Comparison of ENCODE assay signal across 19 mouse cellular contexts in genomic region chr2:32390871-32391270, GRCm38 (mm10). TPM values are rescaled to one million over a fixed set of nuclear protein-coding genes. Genes with fewer than 3 reads are reported as not detected.
DNase-seq lines count a peak whose midpoint lies in the region; ATAC-seq lines count a peak whose summit lies in the region.
"Had no signal": no experiment of that assay in that cellular context is flagged by ENCODE, and none has a peak within 500 bp of the region (broad histone marks: within the 10 kb centered on the region; RNA-seq: fewer than 3 reads in every experiment).

No protein-coding gene starts in this region.

- peaks cover 4% of the 10 kb centered on the region for H3K4me1 ChIP-seq in hindbrain, embryonic 12.5 days
- H3K4me1 ChIP-seq in hindbrain, embryonic 13.5 days (replicated peaks) = peaks cover 6% of the 10 kb centered on the region; the same call in 1 of the 2 replicates

- H3K4me2 ChIP-seq in hindbrain, embryonic 12.5 days (replicated peaks) = no peak overlapping the region
- H3K4me2 ChIP-seq in hindbrain, embryonic 13.5 days = no peak overlapping the region
- H3K4me2 ChIP-seq: heart, embryonic 15.5 days; liver, embryonic 13.5 days; midbrain, embryonic 13.5 days; neural tube, embryonic 15.5 days had no signal

- intact Hi-C loops in left cerebral cortex, postnatal 25 days (cut with DNase I) = no loop called here

- no peak overlapping the region for H3K27ac ChIP-seq in hindbrain, embryonic 12.5 days
- H3K27ac ChIP-seq in hindbrain, embryonic 13.5 days = no peak overlapping the region
- H3K27ac ChIP-seq: heart, embryonic 15.5 days; liver, embryonic 13.5 days; midbrain, embryonic 13.5 days; neural tube, embryonic 15.5 days had no signal

- no peaks in the 10 kb centered on the region for H3K9me3 ChIP-seq in hindbrain, embryonic 12.5 days (replicated peaks)
- no peaks in the 10 kb centered on the region for H3K9me3 ChIP-seq in hindbrain, embryonic 13.5 days
- H3K9me3 ChIP-seq: heart, embryonic 15.5 days; liver, embryonic 13.5 days; midbrain, embryonic 13.5 days; neural tube, embryonic 15.5 days had no signal

- no peak for ATAC-seq in hindbrain, embryonic 12.5 days (ENCODE audit: low FRiP score)
- no peak for ATAC-seq in hindbrain, embryonic 13.5 days (ENCODE audit: low FRiP score)
- ATAC-seq: midbrain, embryonic 13.5 days; Patski had no signal

- H3K4me3 ChIP-seq in hindbrain, embryonic 12.5 days = no peak overlapping the region
- no peak overlapping the region for H3K4me3 ChIP-seq in hindbrain, embryonic 13.5 days
- H3K4me3 ChIP-seq: heart, embryonic 15.5 days; liver, embryonic 13.5 days; midbrain, embryonic 13.5 days; myocyte; neural tube, embryonic 15.5 days had no signal

- WGBS in hindbrain, embryonic 12.5 days = 81% methylated on average over 8 of the region's 8 CpGs
- WGBS in hindbrain, embryonic 13.5 days = 75% methylated on average over 8 of the region's 8 CpGs

- no peaks in the 10 kb centered on the region for H3K27me3 ChIP-seq in hindbrain, embryonic 12.5 days
- peaks cover 14% of the 10 kb centered on the region for H3K27me3 ChIP-seq in hindbrain, embryonic 13.5 days
- H3K27me3 ChIP-seq: heart, embryonic 15.5 days; midbrain, embryonic 13.5 days; neural tube, embryonic 15.5 days; Patski had no signal

- peak; percentile 42 for DNase-seq in NIH3T3 (ENCODE audit: low read depth)
- peak; percentile 53 for DNase-seq in kidney, postnatal 14 days
- DNase-seq in lung, postnatal 25 days (ENCODE audit: low spot score) = peak; percentile 45
- no peak for DNase-seq in left cerebral cortex, postnatal 25 days (ENCODE audit: low spot score in 2 of 2)
- DNase-seq in layer of hippocampus, postnatal 14 days (ENCODE audit: low spot score in 2 of 2) = no peak
- no peak for DNase-seq in liver
- DNase-seq: cerebellum, adult 9-11 months; heart, adult 11 months; left cerebral cortex, postnatal 4 days; liver, embryonic 13.5 days; thymus, adult 18-20 months had no signal

- H3K36me3 ChIP-seq in hindbrain, embryonic 12.5 days = no peaks in the 10 kb centered on the region
- H3K36me3 ChIP-seq in hindbrain, embryonic 13.5 days = no peaks in the 10 kb centered on the region
- H3K36me3 ChIP-seq: heart, embryonic 15.5 days; liver, embryonic 13.5 days; midbrain, embryonic 13.5 days; neural tube, embryonic 15.5 days had no signal

- H3K9ac ChIP-seq in hindbrain, embryonic 12.5 days = 0 out of 2 replicates have a peak overlapping the region, but pooled peaks have one; percentile 18
- H3K9ac ChIP-seq in hindbrain, embryonic 13.5 days = no peak overlapping the region
- H3K9ac ChIP-seq: heart, embryonic 15.5 days; liver, embryonic 13.5 days; midbrain, embryonic 13.5 days; neural tube, embryonic 15.5 days had no signal

RNA-seq across cellular contexts. Expression of gene Lcn2, which starts 2.8 kb away (rescaled TPM):
- 0.95 and 1.2 TPM in 2 replicates for polyA plus RNA-seq in hindbrain, embryonic 12.5 days (2016; fragmentation: Nextera tagmentation; extraction: Ambion mirVana)
- polyA plus RNA-seq in hindbrain, embryonic 13.5 days (2015; fragmentation: Nextera tagmentation; extraction: Ambion mirVana) = 1.0 TPM in 1 of 2 replicates, not detected in the other
- total RNA-seq in left cerebral cortex, postnatal 25 days (2021) = under 1 TPM; 0.76 to 0.85 TPM
- 1 to 10 TPM; 2.0 to 2.9 TPM for total RNA-seq in layer of hippocampus, postnatal 14 days (2021)

RNA-seq across cellular contexts. Expression of gene Ptges2, which starts 4.8 kb away (rescaled TPM):
- 34.5 and 35.1 TPM in 2 replicates for polyA plus RNA-seq in hindbrain, embryonic 12.5 days (2016; fragmentation: Nextera tagmentation; extraction: Ambion mirVana)
- 41.2 and 41.3 TPM in 2 replicates for polyA plus RNA-seq in hindbrain, embryonic 13.5 days (2015; fragmentation: Nextera tagmentation; extraction: Ambion mirVana)
- 10 to 100 TPM; 44.4 to 50.3 TPM for total RNA-seq in left cerebral cortex, postnatal 25 days (2021)
- total RNA-seq in layer of hippocampus, postnatal 14 days (2021) = 10 to 100 TPM; 36.6 to 40.3 TPM

RNA-seq across cellular contexts. Expression of gene 1110008P14Rik, which starts 9.1 kb away (rescaled TPM):
- polyA plus RNA-seq in hindbrain, embryonic 12.5 days (2016; fragmentation: Nextera tagmentation; extraction: Ambion mirVana) = 62.6 and 72.8 TPM in 2 replicates
- 103 and 108 TPM in 2 replicates for polyA plus RNA-seq in hindbrain, embryonic 13.5 days (2015; fragmentation: Nextera tagmentation; extraction: Ambion mirVana)
- total RNA-seq in left cerebral cortex, postnatal 25 days (2021) = 100 to 1,000 TPM; 375 to 446 TPM
- 100 to 1,000 TPM; 181 to 189 TPM for total RNA-seq in layer of hippocampus, postnatal 14 days (2021)

RNA-seq across cellular contexts. Expression of gene Dnm1, which starts 37.7 kb away (rescaled TPM):
- polyA plus RNA-seq in hindbrain, embryonic 12.5 days (2016; fragmentation: Nextera tagmentation; extraction: Ambion mirVana) = 44.4 and 47.5 TPM in 2 replicates
- 42.7 and 44.3 TPM in 2 replicates for polyA plus RNA-seq in hindbrain, embryonic 13.5 days (2015; fragmentation: Nextera tagmentation; extraction: Ambion mirVana)
- 1,000 to 10,000 TPM; 1,197 to 1,302 TPM for total RNA-seq in left cerebral cortex, postnatal 25 days (2021)
- 1,000 to 10,000 TPM; 1,139 to 1,143 TPM for total RNA-seq in layer of hippocampus, postnatal 14 days (2021)
- total RNA-seq: hematopoietic stem cell, adult 5-6 weeks had no signal

RNA-seq across cellular contexts. Expression of gene Ciz1, which starts 38.7 kb away (rescaled TPM):
- 59.1 and 66.3 TPM in 2 replicates for polyA plus RNA-seq in hindbrain, embryonic 12.5 days (2016; fragmentation: Nextera tagmentation; extraction: Ambion mirVana)
- 52.4 and 53.7 TPM in 2 replicates for polyA plus RNA-seq in hindbrain, embryonic 13.5 days (2015; fragmentation: Nextera tagmentation; extraction: Ambion mirVana)
- 10 to 100 TPM; 67.5 to 73.1 TPM for total RNA-seq in left cerebral cortex, postnatal 25 days (2021)
- 10 to 100 TPM; 67.3 to 69.5 TPM for total RNA-seq in layer of hippocampus, postnatal 14 days (2021)

Comparison
In these comparisons a context has a peak if more than half of its experiments do, and no peak if none do; other contexts are left out.
1. DNase-seq: peak in NIH3T3 (single experiment), kidney, postnatal 14 days (single experiment) and lung, postnatal 25 days (single experiment); none in left cerebral cortex, postnatal 25 days (0 of 2), layer of hippocampus, postnatal 14 days (0 of 2) and liver (single experiment).